Mouse (Mus musculus): ENCODE results near the gene 9330182L06Rik.

DNA sequence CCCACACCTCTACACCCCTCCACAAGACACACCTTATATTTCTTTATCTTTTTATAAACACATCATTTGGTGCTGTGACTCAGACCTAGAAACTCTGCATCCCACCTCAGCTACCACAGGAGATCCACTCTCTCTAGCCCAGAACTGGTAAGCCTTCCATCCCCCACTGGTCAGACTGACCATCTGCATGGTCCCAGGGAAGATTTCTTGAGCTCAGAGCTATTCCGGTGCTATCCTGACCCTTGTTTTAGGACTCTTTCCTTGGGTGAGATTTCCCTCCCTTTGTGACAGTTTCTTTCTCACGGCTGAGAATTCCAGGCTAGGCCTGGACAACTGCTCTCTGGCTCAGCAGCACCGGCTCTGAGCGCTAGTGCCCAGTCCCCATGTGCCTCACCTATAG, 231.3 kb downstream of the 9330182L06Rik start:
- TF ChIP-seq CTCF (IDR thresholded peaks at IDR 0.05; ENCODE audit: low read depth, low read length): no peak
- no peak for TF ChIP-seq POLR2A (IDR thresholded peaks at IDR 0.05; ENCODE audit: insufficient read depth, low read length)
- no peak for TF ChIP-seq EP300 (IDR thresholded peaks at IDR 0.05; ENCODE audit: insufficient read depth, low read depth, low read length)
